Mouse (Mus musculus): Measurements from ENCODE around the gene Draxin.

GRCm38 (mm10) chr4:148107621-148108291, 22.7 kb downstream of the Draxin start:
- no peak for TF ChIP-seq MAFK (IDR thresholded peaks at IDR 0.05; ENCODE audit: borderline replicate concordance, low read depth, low read length)
- TF ChIP-seq CTCF (IDR thresholded peaks at IDR 0.05 in 2 of 3, conservative IDR thresholded peaks at IDR 0.05 in 1 of 3; ENCODE audit: control insufficient read depth in 1 of 3, insufficient read depth in 1 of 3, low read depth in 2 of 3, low read length in 3 of 3, poor library complexity in 1 of 3, severe bottlenecking in 1 of 3): no peak
- TF ChIP-seq MAZ (IDR thresholded peaks at IDR 0.05; ENCODE audit: low read depth, low read length): no peak
- TF ChIP-seq E2F4 (IDR thresholded peaks at IDR 0.05; ENCODE audit: borderline replicate concordance, low read depth, low read length): no peak
